Mouse (Mus musculus) bone marrow macrophage, adult 2 months (primary cell): ENCODE results near the gene Psrc1.

Experiments
- CTCF ChIP-seq: IDR thresholded peaks from 2 replicates; pipeline ENCODE4 v1.5.1; 2012; ENCODE audit warnings: low read depth, mild to moderate bottlenecking, low read length, moderate library complexity
- POLR2A ChIP-seq: IDR thresholded peaks from 2 replicates; pipeline ENCODE4 v1.6.1; 2012; ENCODE audit warnings: mild to moderate bottlenecking, low read depth, low read length, borderline replicate concordance

DNA sequence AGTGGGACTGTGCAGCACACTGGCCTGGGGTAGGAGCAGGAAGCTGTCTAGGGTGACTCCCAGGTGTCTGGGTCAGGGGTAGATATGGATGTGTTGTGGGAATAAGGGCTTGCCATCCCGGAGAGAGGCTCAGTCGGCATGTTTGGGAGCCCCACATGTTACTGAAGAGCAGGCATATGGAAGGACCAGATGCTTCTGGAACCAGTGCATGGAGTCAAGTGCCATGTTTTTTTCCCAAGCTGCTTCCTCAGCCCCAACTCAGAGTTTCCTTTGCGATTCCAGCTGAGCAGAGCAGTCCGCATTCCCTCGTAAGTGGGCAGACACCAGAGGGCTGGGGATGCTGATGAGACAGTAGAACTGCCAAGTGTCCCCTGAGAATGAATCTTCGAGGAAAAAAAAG lies 39.4 kb downstream of the Psrc1 start:
- TF ChIP-seq POLR2A (no peak), CTCF (no peak)
